Mouse (Mus musculus) thymus, postnatal 25 days (tissue): ENCODE measurements around the gene Echdc3.

ENCODE experiments used
- DNase-seq: peaks from one replicate; pipeline ENCODE4 v3.0.0; 2022

Echdc3 gene

GRCm38 (mm10) chr2:6165771-6166170 is 47.1 kb downstream of the Echdc3 start:
- no peak for DNase-seq

- DNase-seq = no peak
Measured at GRCm38 (mm10) chr2:6164606-6165290, 48.1 kb downstream of the Echdc3 start.

GRCm38 (mm10) chr2:6162366-6163040 is 50.3 kb downstream of the Echdc3 start:
- peak; percentile 40 for DNase-seq

GRCm38 (mm10) chr2:6159735-6160134 is 53.1 kb downstream of the Echdc3 start:
- no peak for DNase-seq

GRCm38 (mm10) chr2:6159219-6159618 is 53.6 kb downstream of the Echdc3 start:
- DNase-seq = no peak

- no peak for DNase-seq
Measured at GRCm38 (mm10) chr2:6157635-6158034, 55.2 kb downstream of the Echdc3 start.

GRCm38 (mm10) chr2:6157208-6157607 is 55.6 kb downstream of the Echdc3 start:
- DNase-seq = no peak

- DNase-seq = no peak
Measured at GRCm38 (mm10) chr2:6149801-6150200, 63.0 kb downstream of the Echdc3 start.

- DNase-seq = no peak
Measured at GRCm38 (mm10) chr2:6146901-6147300, 65.9 kb downstream of the Echdc3 start.

GRCm38 (mm10) chr2:6146257-6146656 is 66.6 kb downstream of the Echdc3 start:
- no peak for DNase-seq

GRCm38 (mm10) chr2:6145611-6146010 is 67.2 kb downstream of the Echdc3 start:
- no peak for DNase-seq

- no peak for DNase-seq
Measured at GRCm38 (mm10) chr2:6142915-6143654, 69.7 kb downstream of the Echdc3 start.

GRCm38 (mm10) chr2:6140572-6141161 is 72.2 kb downstream of the Echdc3 start:
- no peak for DNase-seq
